Mouse (Mus musculus): ENCODE results near the gene Cers2. TPM values are rescaled to one million over a fixed set of nuclear protein-coding genes. Genes with fewer than 3 reads are reported as not detected.

Cers2 gene
- total and polyA plus RNA-seq, 3 experiments, result 70.6 to 105 (median 89.8) TPM

- no peaks in the 10 kb centered on the region for H3K79me2 ChIP-seq (replicated peaks; ENCODE audit: control insufficient read depth, extremely low read depth, insufficient read depth, poor library complexity, severe bottlenecking)
- peaks cover 7 to 26% of the 10 kb centered on the region in 2 experiments for H3K36me3 ChIP-seq (replicated peaks in 1 of 2; ENCODE audit: control insufficient read depth in 1 of 2, insufficient read depth in 1 of 2, low read length in 1 of 2)
- in situ Hi-C loops (cut with MboI; ENCODE audit: low pct_ligation_motif_present, low pct_unique_long_range_greater_than_20kb, low sequenced_read_pairs) (no loop called here), dilution Hi-C loops (cut with MboI; ENCODE audit: extremely low pct_ligation_motif_present, extremely low pct_unique_long_range_greater_than_20kb, low sequenced_read_pairs) (no loop called here)
- H3K9me3 ChIP-seq (replicated peaks; ENCODE audit: low read length), result no peaks in the 10 kb centered on the region
- peaks cover 0 to 14% of the 10 kb centered on the region in 2 experiments; a peak in 2 of 4 replicates for H3K4me1 ChIP-seq (ENCODE audit: control insufficient read depth in 1 of 2, insufficient read depth in 2 of 2)
- H3K27me3 ChIP-seq (replicated peaks), result no peaks in the 10 kb centered on the region
- H3K4me3 ChIP-seq (replicated peaks in 1 of 3; ENCODE audit: low read depth in 2 of 3, low read length in 2 of 3, poor library complexity in 1 of 3), result no peak overlapping the region
- no peak overlapping the region for H3K9ac ChIP-seq (ENCODE audit: insufficient read depth, low read depth)
- no peak for TF ChIP-seq RCOR1 (conservative IDR thresholded peaks at IDR 0.05; ENCODE audit: low read depth, low read length)
- no peak overlapping the region for H3K4me2 ChIP-seq (ENCODE audit: insufficient read depth, low read depth, poor library complexity, severe bottlenecking)
- DNase-seq (ENCODE audit: extremely low read depth), result no peak
- no peak overlapping the region for H3K27ac ChIP-seq (ENCODE audit: insufficient read depth, low read depth)
Measured at GRCm38 (mm10) chr3:95287541-95287940, 27.1 kb upstream of the Cers2 start.

DNA sequence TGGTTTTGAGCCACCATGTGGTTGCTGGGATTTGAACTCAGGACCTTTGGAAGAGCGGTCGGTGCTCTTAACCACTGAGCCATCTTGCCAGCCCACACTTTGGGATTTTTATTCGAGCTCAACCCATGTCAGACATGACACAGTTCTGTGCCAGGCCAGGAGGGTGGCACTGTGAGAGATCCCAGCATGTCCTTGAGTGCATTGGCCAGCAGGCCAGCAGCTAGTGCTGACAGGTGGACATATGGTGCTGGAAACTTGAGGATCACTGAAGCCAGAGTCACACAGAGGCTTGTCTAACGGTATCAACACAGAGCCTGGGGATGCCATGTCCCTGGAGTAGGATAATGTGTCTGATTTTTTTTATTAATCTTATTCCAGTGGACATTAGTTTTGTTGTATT, 25.2 kb upstream of the Cers2 start:
- no peaks in the 10 kb centered on the region for H3K9me3 ChIP-seq (replicated peaks; ENCODE audit: low read length)
- TF ChIP-seq JUN (IDR thresholded peaks at IDR 0.05; ENCODE audit: insufficient read depth, low read depth, low read length) (no peak), ETS1 (conservative IDR thresholded peaks at IDR 0.05; ENCODE audit: low read depth, low read length) (no peak), CHD2 (IDR thresholded peaks at IDR 0.05; ENCODE audit: low read length) (no peak), EP300 (IDR thresholded peaks at IDR 0.05; ENCODE audit: low read length) (no peak), SMC3 (IDR thresholded peaks at IDR 0.05; ENCODE audit: low read depth, low read length) (no peak)
- H3K4me2 ChIP-seq (ENCODE audit: insufficient read depth, low read depth, poor library complexity, severe bottlenecking), result no peak overlapping the region
- H3K79me2 ChIP-seq (replicated peaks; ENCODE audit: control insufficient read depth, extremely low read depth, insufficient read depth, poor library complexity, severe bottlenecking), result no peaks in the 10 kb centered on the region
- H3K9ac ChIP-seq (ENCODE audit: insufficient read depth, low read depth), result no peak overlapping the region
- no peak overlapping the region for H3K27ac ChIP-seq (ENCODE audit: insufficient read depth, low read depth)
- no peak for DNase-seq (ENCODE audit: extremely low read depth)
- H3K36me3 ChIP-seq (replicated peaks in 1 of 2; ENCODE audit: control insufficient read depth in 1 of 2, insufficient read depth in 1 of 2, low read length in 1 of 2), result peaks cover 13 to 36% of the 10 kb centered on the region in 2 experiments
- H3K4me3 ChIP-seq (replicated peaks in 1 of 3; ENCODE audit: low read depth in 2 of 3, low read length in 2 of 3, poor library complexity in 1 of 3), result no peak overlapping the region
- peaks cover 0 to 19% of the 10 kb centered on the region in 2 experiments; a peak in 3 of 4 replicates for H3K4me1 ChIP-seq (ENCODE audit: control insufficient read depth in 1 of 2, insufficient read depth in 2 of 2)
- dilution Hi-C loops (cut with MboI; ENCODE audit: extremely low pct_ligation_motif_present, extremely low pct_unique_long_range_greater_than_20kb, low sequenced_read_pairs), result no loop called here
- H3K27me3 ChIP-seq (replicated peaks), result no peaks in the 10 kb centered on the region
- in situ Hi-C loops (cut with MboI; ENCODE audit: low pct_ligation_motif_present, low pct_unique_long_range_greater_than_20kb, low sequenced_read_pairs), result no loop called here

- in situ Hi-C loops (cut with MboI; ENCODE audit: low pct_ligation_motif_present, low pct_unique_long_range_greater_than_20kb, low sequenced_read_pairs), result no loop called here
- Histone ChIP-seq H3K79me2 (replicated peaks; ENCODE audit: control insufficient read depth, extremely low read depth, insufficient read depth, poor library complexity, severe bottlenecking) (no peaks in the 10 kb centered on the region), H3K27ac (ENCODE audit: insufficient read depth, low read depth) (no peak overlapping the region), H3K36me3 (replicated peaks in 1 of 2; ENCODE audit: control insufficient read depth in 1 of 2, insufficient read depth in 1 of 2, low read length in 1 of 2) (peaks cover 20 to 43% of the 10 kb centered on the region in 2 experiments), H3K4me1 (ENCODE audit: control insufficient read depth in 1 of 2, insufficient read depth in 2 of 2) (peaks cover 0 to 19% of the 10 kb centered on the region in 2 experiments; a peak in 3 of 4 replicates), H3K4me3 (replicated peaks in 1 of 3; ENCODE audit: low read depth in 2 of 3, low read length in 2 of 3, poor library complexity in 1 of 3) (no peak overlapping the region), H3K9ac (ENCODE audit: insufficient read depth, low read depth) (no peak overlapping the region), H3K9me3 (replicated peaks; ENCODE audit: low read length) (no peaks in the 10 kb centered on the region), H3K27me3 (replicated peaks) (no peaks in the 10 kb centered on the region), H3K4me2 (ENCODE audit: insufficient read depth, low read depth, poor library complexity, severe bottlenecking) (no peak overlapping the region)
- no peak for DNase-seq (ENCODE audit: extremely low read depth)
- dilution Hi-C loops (cut with MboI; ENCODE audit: extremely low pct_ligation_motif_present, extremely low pct_unique_long_range_greater_than_20kb, low sequenced_read_pairs), result no loop called here
- TF ChIP-seq MAX (IDR thresholded peaks at IDR 0.05; ENCODE audit: low read length) (no peak), TCF12 (IDR thresholded peaks at IDR 0.05; ENCODE audit: low read depth, low read length) (no peak)
Measured at GRCm38 (mm10) chr3:95290156-95290555, 24.4 kb upstream of the Cers2 start.
